Mouse (Mus musculus): ENCODE results near the gene Prdm11.

The Prdm11 gene

GRCm38 (mm10) chr2:93045818-93046508 lies at the start of gene Prdm11:
TSS of gene Prdm11 (minus strand) at chr2:93046167.
- no peak for DNase-seq (ENCODE audit: low read depth)

GRCm38 (mm10) chr2:93092347-93092746 lies 46.4 kb upstream of the Prdm11 start:
- DNase-seq (ENCODE audit: low read depth) = no peak

DNA sequence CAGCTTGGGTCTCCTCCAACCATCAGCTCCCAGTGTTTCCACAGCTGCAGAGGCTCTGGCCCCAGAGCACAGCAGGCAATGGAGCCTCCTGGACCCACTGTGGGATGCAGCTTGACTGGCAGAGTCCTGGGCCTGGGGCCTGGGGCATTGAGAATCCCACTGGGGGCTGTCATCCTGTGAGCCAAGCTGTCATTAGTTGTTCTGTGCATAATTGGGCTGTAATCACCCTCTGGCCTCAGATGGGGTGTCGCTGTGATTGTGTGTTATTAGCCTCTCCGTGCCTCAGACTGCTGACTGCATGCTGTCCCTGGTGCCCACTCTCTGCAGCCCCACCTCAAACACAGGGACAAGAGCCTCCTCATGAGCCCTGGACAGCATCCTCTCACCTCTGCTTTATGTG lies 45.7 kb upstream of the Prdm11 start:
- no peak for DNase-seq (ENCODE audit: low read depth)

DNA sequence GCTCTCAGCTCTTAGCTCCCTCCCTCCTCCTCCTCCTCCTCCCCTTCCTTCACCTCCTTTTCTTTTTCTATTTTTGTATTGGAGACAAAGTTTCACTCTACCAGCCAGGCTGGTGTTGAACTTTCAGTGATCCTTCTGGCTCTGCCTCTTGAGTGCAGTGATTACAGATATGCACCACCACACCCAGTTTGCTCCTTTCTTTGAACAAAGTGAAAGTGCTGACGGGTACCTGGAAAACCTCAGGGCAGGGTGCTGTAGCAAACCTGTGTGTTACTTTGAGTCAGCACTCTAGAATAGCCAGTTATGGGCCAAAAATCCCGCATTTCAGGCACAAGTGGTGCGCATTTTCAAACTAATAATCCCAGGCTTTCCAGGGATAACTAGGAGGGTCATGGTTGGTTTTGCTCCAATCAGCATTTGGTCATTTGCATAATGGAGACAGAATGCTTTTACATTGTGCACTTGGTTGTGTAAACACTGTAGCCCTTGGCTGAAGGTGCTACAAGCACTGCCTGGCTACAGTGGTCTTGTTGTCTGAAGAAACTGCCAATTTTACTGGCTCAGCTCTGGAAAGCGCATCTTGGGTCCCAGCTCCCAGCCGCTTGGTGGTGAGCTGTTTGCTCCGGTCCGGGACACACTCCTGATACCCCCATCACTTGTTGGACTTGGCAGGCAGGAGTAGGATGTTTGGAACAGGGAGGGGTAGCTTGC lies 43.6 kb upstream of the Prdm11 start:
- DNase-seq (ENCODE audit: low read depth) = no peak

DNA sequence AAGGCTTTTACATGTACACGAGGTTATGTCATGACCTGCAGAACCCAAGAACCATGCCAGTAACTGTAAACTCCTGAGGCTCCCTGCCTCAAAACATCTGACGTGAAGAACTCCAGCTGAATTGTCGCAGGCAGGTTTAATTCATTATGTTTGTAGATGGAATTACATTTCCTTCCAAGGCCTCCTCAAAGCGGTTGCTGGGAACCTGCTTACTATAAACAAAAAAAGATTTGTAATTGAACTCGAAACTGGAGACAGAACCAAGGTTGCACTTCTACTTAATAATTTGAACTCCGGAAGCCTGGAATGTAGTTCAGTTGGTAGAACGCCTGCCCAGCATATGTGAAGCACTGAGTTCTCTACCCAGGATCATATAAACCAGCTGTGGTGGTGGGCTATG lies 42.0 kb upstream of the Prdm11 start:
- no peak for DNase-seq (ENCODE audit: low read depth)

DNA sequence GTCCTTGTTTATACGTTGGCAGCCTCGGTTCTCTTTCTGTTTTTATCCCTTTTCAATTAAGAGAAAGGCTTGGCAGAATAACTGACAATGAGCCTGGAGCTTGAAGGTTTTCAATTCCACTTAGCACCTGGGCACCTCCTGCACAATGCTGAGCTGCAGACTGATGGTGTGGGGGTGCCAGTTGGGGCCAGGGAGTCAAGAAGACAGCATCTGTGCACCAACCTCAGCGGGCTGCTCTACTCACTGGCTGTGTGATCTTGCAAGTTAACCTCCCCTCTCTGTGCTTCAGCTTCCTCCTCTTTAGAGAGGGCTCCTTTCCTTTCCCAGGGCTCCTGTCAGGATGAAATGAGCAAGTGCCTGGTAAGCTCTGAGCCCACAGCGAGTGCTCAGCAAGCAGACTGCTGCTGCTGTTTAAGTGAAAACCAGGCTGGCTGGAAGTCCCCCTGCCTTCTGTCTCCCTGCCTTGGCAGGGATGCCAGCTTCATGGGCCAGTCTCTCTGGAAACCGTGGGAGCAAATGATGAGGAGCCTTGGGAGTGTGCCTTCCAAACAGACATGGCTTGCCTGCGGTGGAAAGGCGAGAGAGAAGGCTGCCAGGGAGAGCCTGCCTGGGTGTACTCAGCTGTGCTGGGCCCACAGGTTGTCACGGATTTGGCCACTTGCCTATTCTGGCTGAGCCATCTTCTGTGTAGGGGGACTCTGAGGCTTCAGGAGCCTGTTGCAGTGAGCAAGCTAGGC lies 39.5 kb upstream of the Prdm11 start:
- DNase-seq (ENCODE audit: low read depth) = no peak

DNA sequence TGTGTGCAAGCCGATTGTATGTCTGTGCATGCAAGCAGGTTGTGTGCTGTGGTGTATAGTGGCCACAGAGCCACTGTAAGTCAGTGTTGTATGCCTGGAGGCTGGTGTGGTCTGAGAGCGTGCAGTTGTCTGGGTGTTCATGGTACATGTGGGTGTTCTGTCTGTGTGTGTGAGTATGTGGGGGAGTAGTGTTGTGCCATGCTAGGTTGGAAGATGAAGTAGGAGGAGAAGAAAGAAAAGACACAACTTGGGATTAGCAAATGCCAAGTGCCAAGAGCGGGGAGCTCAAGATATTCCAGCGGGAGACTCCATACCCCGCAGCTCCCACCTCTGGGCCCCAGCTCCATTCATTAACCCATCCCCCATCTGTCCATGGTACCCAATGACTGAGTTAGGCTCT lies 38.5 kb upstream of the Prdm11 start:
- no peak for DNase-seq (ENCODE audit: low read depth)

GRCm38 (mm10) chr2:93083317-93083716 lies 37.4 kb upstream of the Prdm11 start:
- DNase-seq (ENCODE audit: low read depth) = no peak

- no peak for DNase-seq (ENCODE audit: low read depth)
These were observed 36.9 kb upstream of the Prdm11 start for GRCm38 (mm10) chr2:93082846-93083245.

DNA sequence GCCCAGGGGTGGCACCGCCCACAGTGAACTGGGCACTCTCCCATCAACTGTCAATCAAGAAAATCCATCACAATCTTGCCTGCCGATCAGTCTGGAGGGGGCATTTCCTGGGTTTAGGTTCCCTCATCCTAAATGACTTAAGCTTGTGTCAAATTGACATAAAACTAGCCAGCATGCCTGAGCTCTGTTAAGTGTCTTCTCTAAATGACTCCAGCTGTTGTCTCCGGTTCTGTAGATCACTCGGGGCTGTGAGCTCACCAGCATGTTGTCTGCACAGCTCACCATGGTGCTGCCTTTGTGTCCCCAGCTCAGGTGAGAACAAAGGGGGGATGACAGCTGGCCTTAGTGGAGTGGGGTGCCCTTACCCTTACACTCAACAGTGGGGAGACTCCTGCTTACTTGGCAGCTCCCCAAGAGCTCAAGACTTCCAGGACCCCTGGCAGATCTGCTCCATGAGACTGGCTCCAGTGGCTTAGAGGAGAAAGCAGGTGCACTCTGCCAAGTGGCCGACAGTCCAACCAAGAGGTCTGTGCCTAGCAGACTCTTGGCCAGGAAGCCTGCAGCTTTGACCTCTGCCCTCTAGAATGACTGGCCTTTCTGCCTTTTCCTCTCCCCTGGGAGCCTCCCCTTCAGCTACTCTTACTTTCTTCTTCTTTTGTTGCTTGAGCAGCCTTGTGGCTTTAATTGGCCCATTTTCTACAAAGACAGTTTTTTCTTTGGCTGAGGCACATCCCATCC lies 35.1 kb upstream of the Prdm11 start:
- no peak for DNase-seq (ENCODE audit: low read depth)

DNA sequence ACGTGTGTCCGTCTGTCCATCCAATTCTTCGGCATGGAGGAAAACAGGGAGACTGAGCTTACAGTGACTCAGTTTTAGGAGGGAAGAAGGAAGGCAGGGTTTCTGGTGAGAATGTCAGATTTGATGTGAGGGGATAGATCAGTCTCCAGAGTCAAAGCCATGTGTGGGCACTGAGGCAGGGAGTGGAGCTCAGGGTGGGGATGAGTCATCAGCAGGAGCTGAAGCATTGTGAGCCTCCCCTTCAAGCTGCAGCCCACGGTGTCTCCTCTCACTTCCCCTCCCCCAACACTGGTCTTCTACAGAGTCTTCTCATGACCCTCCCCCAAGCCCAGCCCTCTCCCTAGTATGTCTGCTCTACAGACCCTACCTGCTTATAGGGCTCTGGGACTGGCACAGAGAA lies 33.4 kb upstream of the Prdm11 start:
- DNase-seq (ENCODE audit: low read depth) = no peak

DNA sequence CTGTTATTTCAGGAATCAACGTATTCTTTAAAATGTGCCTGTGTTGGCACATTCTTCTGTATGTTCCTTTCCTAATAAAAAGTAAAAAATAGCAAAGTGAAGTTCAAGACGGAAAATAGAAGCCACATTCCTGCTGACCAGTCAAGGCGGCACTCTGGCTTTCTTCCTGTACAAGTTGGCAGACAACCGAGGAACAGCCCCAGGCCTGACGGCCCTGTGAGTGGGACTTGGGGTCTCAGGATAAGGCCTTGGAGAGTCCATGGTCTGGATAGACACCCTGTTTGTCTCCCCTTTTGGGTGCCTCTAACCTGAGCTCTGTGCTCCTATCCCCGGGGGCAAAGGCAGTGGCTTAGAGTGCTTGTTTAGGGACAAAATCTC lies 30.6 kb upstream of the Prdm11 start:
- DNase-seq (ENCODE audit: low read depth) = no peak

DNA sequence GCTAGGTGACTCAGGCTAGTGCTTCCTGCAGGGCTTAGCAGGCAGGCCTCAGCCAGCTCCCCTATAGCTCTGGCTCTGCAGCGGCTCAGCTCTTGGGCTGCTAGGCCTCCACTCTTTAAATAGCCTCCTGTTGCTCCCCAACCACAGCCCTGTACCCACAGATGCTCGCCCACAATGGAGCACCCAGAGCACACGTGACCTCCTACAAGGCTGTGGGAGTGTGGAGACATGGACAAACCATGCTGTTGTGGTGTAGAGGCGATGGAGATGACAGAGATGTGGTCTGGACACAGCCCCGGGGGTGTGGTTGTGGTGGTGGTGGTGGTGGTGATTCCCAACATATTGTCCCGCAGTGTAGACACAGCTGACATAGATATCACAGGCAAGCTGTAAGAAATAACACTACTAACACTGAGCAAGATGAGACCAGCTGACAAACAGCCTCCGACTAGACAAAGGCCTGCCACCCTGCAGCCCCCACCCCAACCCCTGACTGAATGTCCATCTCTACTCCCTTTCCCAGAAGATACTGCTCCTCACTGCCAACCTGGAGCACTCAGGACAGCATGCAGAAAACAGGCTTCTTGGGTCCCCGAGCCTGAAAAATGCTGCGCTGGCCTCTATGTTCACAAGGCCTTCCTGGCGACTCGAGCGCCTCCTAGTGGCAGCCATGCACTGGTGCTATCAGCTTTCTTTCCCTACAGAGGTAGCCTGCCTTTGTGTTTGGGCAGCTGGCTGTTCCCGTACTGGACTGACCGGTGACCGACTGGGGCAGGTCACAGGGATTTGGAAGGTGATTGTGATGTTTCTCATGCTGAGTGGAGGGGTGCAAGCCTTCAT lies 30.0 kb upstream of the Prdm11 start:
- DNase-seq (ENCODE audit: low read depth) = no peak

DNA sequence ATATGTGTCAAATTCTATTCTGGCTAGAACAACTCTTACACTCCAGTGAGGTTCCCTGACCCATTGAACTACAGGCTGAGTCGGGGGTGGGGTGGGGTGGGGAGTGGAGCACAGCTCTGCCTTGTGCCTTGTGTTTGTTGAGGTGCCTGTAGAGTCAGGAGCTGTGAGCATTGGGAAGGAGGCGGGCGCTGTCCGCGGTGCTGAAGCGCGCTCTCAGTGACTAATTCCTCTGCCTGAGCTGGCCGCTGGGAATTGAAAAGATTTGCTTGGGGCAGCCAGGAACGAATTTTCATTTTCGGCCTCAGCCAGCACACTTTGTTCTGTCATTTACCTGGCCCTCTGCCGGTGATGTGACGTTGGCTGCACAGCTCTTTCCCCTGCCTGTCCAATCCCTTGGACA lies 25.7 kb upstream of the Prdm11 start:
- DNase-seq (ENCODE audit: low read depth) = peak; percentile 20

DNA sequence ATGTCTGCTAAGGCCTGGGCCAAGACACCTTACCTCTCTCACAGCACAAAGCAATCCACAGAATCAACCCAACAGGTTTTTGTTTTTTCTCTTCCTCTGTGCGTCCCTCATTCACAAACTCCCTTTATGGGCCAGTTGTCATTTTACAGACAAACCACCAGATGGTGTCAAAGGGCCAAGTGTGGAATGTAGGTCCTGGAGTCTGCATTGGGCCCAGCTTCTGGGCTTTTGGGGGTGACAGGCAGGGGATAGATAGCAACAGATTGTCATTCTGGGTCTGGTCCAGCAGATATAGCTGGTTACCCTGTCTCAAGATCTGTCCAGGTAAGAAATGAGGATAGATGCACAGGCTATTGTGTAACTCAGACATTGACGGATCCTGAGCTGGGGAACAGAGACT lies 23.0 kb upstream of the Prdm11 start:
- no peak for DNase-seq (ENCODE audit: low read depth)

DNA sequence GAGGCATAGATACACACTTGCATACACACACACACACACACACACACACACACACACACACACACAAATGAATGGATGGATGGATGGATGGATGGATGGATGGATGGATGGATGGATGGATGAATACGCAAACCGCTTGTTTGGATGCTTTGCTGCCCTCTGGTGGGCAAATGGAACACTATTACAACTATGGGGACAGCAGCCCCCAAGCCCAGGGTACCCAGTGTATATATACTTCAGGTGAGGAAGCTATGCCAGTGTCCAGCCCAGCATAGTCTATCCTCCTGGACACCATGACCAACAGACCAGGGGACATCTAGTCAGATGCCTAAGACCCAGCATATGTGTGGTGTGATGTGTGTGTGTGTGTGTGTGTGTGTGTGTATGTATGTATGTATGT lies 17.4 kb upstream of the Prdm11 start:
- no peak for DNase-seq (ENCODE audit: low read depth)

- no peak for DNase-seq (ENCODE audit: low read depth)
These were observed 5.9 kb upstream of the Prdm11 start for GRCm38 (mm10) chr2:93051873-93052272.

DNA sequence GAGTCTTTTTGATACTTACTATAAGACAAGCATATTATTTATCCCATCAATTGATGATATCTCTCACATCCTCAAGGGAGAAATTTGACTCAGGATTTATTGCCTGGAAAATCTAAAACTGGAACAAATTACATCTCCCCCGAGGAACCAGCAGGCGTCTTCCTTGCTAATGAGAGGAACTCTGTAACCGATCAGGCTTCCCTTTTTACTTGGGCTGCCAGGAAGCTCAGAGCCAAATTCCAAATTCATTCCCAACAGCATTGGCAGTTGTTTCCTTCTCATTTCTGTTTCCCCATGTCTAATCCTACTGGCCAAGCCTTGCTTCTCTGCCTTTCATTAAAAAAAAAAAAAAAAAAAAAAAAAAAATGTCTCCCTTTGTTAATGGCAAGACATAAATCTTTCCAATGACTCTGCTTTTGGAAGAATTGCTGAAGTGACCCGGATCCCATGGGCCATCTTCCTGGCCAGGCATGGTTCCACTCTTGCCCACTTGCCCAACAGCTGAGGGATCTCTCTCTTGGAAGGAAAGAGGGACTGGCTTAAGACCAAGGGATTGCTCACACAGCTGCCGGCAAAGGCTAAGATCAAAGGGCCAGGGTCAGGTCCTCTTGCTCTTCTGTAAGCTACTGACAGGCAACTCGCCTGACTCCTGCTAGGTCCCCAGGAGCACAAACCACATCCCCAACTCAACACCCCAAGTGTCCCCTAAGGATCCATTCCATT lies 2.8 kb upstream of the Prdm11 start:
- DNase-seq (ENCODE audit: low read depth) = no peak

- DNase-seq (ENCODE audit: low read depth) = no peak
These were observed 1.6 kb upstream of the Prdm11 start for GRCm38 (mm10) chr2:93047491-93048050.

- DNase-seq (ENCODE audit: low read depth) = no peak
These were observed 1.1 kb upstream of the Prdm11 start for GRCm38 (mm10) chr2:93047036-93047435.

GRCm38 (mm10) chr2:93046509-93046835 lies 505 bp upstream of the Prdm11 start:
- no peak for DNase-seq (ENCODE audit: low read depth)

Data from fibroblast of lung, adult 2 months (primary cell).